Mouse (Mus musculus) left cerebral cortex, postnatal 14 days (tissue): ENCODE results near the gene Ece1. TPM values are rescaled to one million over a fixed set of nuclear protein-coding genes. Genes with fewer than 3 reads are reported as not detected.
"Not testable (repeated sequence)": the region's sequence is repeated elsewhere in the genome, so short reads cannot be mapped to it uniquely, and the experiment has no call there.

Source experiments
- DNase-seq, 2 experiments: peaks; one replicate each; pipeline ENCODE4 v3.0.0; 2021 to 2022; ENCODE audit warnings: low spot score in 2 of 2, mixed read lengths in 1 of 2
- intact Hi-C: fragments of 180-260 bp; cut with DNase I; formaldehyde crosslinking; loops from one replicate; pipeline ENCODE4 v1.15.1; 2025
- long read RNA-seq, 2 experiments: library from polyadenylated mRNA; stranded (forward); transcript quantifications; one replicate each; pipeline ENCODE4 v2.0.0; 2021
- total RNA-seq, 2 experiments: library from RNA; stranded (reverse); gene quantifications; 2 replicates each; pipeline ENCODE4 v1.2.3; 2021

The Ece1 gene
- 10 to 100 TPM; 80.9 to 84.3 TPM for total RNA-seq
- long read RNA-seq, experiment 1, full-length matches to known transcripts, result 4 of 56 reads
- long read RNA-seq, experiment 1, partial matches to known transcripts, result 26 of 56 reads
- long read RNA-seq, experiment 1, other reads (novel, unspliced or antisense), result 26 of 56 reads
- long read RNA-seq, experiment 2, partial matches to known transcripts, result 24 of 56 reads
- long read RNA-seq, experiment 2, other reads (novel, unspliced or antisense), result 32 of 56 reads

DNA sequence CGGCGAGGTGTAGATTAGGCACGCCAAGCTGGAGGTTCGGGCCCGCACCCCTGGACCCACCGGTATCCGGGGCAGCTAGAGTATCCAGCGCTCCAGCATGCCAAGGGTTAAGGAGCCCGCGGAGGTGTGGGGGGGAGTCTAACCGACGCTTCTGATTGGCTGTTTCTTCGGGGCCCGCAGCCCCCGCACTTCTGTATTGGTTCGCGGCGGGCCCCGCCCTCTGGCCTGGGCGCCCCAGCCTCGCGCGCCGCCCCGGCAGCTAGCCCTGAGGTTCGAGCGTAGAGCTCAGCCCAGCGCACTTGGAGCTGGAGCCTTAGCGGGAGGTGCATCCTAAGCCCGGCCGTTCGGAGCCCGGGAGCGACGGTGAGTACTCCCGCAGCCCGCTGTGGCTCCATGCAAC, at the start of gene Ece1:
TSS of gene Ece1 (plus strand) at position 219 of the 400 bp plus-strand sequence.
- DNase-seq, result peak; percentile 94
- intact Hi-C loops, result loop anchor here (5.0 kb wide), 1 partner anchor 80 kb away; no protein-coding TSS in a partner anchor

DNA sequence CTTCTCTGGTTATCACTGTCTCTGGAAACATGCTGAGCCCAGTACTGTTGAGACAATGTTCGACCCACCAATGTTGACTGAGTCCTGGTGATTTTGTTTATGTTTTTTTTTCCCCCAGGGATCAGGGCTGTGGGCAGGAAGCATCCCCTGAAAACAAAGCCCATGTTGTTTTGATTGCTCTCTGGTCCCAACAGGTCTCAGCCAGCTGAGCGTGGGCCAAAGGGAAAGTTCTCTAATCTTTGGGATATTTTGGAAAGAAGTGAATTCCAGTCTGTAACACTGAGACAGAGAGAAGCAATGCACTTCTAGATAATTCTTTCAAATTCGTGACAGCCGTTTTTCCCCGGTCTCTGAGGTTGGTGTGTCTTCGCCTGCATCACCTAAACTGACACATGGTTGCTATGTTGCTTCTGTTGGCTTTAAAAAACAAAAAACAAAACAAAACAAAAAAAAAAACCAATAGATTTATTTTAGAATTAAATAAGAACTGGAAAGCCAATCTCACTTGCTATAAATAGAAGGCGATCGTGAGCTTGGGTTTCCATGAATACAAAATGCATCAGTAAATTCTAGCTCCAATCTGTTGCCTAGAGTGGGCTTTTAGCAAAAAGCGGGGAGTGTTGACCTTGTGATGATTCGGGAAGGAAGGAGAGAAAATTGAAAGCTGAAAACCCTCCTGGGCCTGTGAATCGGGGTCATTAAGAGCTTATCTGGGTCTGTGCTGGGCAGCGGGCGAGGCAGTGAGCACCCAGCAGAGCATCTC, 48.9 kb upstream of the Ece1 start:
- DNase-seq, result peak; percentile 31 to 50
- intact Hi-C loops, result no loop called here

DNA sequence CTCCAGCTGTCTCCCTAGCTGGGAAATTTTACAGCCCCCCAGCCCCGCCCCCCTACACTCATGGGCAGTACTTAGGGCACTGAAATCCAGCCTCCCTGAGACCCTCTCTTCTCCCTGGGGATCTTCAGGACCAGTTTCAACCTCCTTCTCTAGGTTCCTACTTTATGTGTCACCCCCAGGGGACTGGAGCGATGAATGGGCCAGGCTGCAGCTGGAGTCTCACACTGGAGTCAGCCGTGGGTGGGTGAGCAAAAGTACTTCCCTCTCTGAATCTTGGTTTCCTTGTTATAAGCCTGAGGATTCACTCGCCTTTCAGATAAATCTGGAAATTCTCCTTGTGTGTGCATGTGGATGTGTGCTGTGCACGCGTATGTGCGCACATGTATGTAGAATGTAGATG, 47.9 kb upstream of the Ece1 start:
- intact Hi-C loops, result no loop called here
- DNase-seq, result peak in 1 of 2 experiments; percentile 45

- no peak for DNase-seq
- intact Hi-C loops, result no loop called here
These were observed 46.6 kb upstream of the Ece1 start for GRCm38 (mm10) chr4:137815473-137815872.

GRCm38 (mm10) chr4:137816216-137816615, 45.8 kb upstream of the Ece1 start:
- intact Hi-C loops, result no loop called here
- DNase-seq, result no peak

DNA sequence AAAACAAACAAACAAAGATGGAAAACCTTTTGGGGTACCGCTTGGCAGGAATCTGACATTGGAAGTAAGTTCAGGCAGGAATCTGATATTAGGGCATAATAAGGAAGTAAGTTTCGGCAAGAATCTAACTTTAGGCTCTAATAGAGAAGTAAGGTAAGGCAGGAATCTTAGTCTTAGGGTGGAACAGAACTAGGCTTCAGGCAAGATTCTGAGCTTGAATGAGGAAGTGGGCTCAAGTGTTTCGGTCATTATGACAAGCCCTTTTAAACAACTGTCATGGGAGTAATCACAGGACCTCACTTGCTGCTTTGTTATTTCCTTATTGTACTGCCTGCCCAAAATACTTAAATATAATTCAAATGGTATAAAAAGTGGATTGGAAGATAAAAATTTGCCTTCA, 43.7 kb upstream of the Ece1 start:
- DNase-seq, result no peak
- intact Hi-C loops, result no loop called here

DNA sequence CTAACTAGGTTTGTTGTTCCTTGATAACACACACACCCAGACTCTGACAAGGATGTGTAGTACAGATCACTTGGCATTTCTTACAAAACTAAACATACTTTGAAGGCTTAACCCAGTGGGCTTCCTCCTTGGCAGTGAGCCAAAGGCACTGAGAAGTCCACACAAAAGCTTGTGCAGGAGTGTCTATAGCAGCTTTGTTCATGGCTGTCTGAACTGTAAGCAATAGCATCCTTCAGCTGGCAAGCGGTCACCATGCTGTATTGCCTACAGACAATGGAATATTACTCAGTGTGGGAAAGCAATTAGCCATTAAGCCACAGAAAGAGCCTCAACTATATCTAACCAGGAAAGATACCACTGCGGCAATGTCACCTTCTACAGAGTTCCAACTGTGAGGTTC, 42.5 kb upstream of the Ece1 start:
- no peak for DNase-seq
- intact Hi-C loops, result no loop called here

DNA sequence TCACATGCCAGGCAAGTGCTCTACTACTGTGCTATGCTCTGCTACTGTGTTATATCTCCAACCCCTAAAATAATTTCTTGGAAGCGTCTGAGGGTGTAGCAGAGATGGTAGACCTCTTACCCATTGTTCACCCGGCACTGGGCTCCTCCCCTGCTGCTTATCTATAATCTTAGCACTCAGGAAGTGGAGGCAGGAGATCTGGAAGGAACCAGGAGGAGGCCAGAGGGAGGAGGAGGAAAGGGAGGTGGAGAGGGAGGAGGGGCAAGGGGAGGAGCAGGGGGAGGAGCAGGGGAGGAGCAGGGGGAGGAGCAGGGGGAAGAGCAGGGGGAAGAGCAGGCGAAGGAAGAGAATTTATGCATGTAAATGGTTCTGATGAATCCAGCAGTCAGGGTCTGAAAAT, 41.3 kb upstream of the Ece1 start:
- DNase-seq, result no peak
- intact Hi-C loops, result no loop called here

DNA sequence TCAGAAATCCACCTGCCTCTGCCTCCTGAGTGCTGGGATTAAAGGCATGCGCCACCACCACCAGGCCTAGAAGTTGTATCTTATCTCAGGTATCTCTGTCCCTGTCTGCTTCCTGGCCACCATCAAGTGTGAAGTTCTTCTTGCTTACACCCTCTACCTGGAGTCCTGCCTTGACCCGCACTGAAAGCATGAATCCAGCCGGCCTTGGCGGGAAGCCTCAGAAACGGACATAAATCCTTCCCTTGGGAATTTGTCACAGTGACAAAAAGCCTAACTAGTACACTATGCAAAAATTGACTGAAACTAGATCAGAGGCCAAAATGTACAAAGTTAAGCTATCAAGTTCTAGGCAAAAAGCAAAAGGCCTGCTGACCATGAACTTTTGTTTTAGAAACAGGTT, 39.5 kb upstream of the Ece1 start:
- DNase-seq, result no peak
- intact Hi-C loops, result no loop called here

DNA sequence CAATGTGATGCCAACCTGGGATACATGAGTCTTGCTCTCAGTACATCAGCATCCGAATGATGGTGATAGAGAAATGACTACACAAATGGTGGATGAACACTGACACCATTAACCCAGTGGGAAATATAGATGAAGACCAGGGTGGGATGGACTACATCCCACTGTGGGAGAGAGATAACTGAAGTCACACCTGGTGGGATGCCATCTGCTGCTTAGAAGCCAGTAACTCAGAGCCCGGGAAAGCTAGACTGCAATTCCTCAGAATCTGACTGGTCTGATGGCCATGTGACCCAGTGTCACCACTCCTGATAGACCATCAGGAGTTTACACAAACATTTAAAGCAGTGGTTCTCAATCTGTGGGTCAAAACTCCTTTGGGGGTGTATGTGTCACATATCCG, 38.5 kb upstream of the Ece1 start:
- no peak for DNase-seq
- intact Hi-C loops, result no loop called here

DNA sequence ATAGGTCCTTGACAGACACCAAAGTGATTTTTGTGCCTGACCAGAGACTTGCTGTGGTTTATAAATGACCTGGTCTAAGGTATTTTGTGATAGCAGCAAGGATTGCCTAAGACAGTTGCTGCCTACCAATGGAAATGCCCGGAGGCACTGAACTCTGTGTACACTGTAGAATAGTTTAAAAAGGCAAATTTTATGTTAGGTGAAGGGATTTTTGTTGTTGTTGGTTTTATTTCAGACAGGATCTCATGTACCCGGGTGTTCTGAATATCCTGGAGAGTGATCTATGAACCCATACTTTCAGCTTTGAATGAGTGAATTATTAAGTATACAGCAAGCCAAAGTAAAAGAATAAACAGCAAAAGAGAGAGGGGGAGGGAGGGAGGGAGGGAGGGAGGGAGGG, 37.2 kb upstream of the Ece1 start:
- intact Hi-C loops, result no loop called here
- no peak for DNase-seq

- intact Hi-C loops, result no loop called here
- no peak for DNase-seq
These were observed 31.7 kb upstream of the Ece1 start for GRCm38 (mm10) chr4:137830380-137830779.

GRCm38 (mm10) chr4:137831598-137831997, 30.4 kb upstream of the Ece1 start:
- DNase-seq, result no peak
- intact Hi-C loops, result no loop called here

- intact Hi-C loops, result loop anchor here (5.0 kb wide), 2 partner anchors 103 to 158 kb away; no protein-coding TSS in a partner anchor
- peak; percentile 88 to 93 for DNase-seq
These were observed 26.3 kb upstream of the Ece1 start for GRCm38 (mm10) chr4:137835624-137836337.

DNA sequence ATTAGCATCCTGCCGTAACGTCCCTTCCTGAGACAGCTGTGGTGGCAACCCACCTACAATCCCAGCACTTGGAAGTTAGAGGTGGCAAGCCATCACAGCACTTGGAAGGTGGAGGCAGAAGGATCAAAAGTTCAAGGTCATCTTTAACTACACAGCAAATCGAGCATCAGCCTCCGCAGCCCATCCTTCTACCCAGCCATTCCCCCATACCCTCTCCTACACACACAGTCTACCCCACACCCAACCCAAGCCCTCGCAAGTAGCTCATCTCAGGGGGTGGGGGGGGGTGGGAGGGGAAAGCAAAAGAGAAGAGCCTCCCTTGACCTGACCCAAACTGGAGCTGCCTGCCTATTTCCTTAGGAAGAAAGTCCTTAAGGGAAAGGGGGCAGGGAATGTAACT, 25.3 kb upstream of the Ece1 start:
- intact Hi-C loops, result loop anchor here (5.0 kb wide), 2 partner anchors 104 to 159 kb away; no protein-coding TSS in a partner anchor
- DNase-seq, result no peak

DNA sequence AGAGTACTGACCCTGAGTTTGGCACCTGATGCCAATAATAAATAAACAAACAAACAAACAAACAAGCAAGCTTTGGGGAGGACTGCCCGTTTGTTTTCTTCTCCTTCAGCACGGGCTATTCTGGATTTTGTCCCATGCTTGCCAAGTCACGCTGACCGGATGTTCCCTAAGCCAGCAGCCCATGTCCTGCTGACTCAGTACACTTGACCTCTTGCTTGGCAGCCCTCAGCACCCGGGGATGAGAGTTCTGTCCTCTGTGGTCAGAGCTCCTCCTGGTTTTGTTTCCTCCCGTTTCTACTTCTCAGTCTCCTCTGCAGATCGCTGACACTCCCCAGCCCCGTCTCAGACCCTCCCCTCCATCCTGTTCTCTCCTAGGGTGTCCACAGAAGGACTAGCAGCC, 24.2 kb upstream of the Ece1 start:
- DNase-seq, result no peak
- intact Hi-C loops, result loop anchor here (5.0 kb wide), 2 partner anchors 105 to 160 kb away; no protein-coding TSS in a partner anchor

GRCm38 (mm10) chr4:137838791-137839190, 23.2 kb upstream of the Ece1 start:
- no peak for DNase-seq
- intact Hi-C loops, result loop anchor here (5.0 kb wide), 2 partner anchors 106 to 161 kb away; no protein-coding TSS in a partner anchor

GRCm38 (mm10) chr4:137839452-137839851, 22.6 kb upstream of the Ece1 start:
- intact Hi-C loops, result loop anchor here (5.0 kb wide), 2 partner anchors 107 to 162 kb away; no protein-coding TSS in a partner anchor
- no peak for DNase-seq

DNA sequence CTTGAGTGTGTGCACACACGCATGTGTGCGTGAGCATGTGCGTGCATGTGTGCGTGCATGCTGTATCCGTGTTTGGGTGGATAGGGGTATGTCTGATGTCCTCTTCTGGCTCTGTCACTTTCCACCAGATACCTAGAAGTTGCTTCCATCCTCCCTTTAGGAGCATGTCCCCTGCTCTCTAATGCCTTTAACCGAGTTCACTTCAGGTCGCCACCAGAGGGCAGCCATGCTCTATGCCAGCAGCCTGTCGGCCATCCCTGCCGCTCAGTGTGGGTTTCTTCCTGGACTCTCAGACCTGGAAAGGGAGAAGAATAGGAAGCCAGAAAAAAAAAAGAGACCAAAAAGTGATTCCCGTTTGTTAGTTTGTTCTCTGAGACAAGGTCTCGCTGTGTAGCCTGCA, 17.4 kb upstream of the Ece1 start:
- intact Hi-C loops, result no loop called here
- peak; percentile 64 to 81 for DNase-seq

DNA sequence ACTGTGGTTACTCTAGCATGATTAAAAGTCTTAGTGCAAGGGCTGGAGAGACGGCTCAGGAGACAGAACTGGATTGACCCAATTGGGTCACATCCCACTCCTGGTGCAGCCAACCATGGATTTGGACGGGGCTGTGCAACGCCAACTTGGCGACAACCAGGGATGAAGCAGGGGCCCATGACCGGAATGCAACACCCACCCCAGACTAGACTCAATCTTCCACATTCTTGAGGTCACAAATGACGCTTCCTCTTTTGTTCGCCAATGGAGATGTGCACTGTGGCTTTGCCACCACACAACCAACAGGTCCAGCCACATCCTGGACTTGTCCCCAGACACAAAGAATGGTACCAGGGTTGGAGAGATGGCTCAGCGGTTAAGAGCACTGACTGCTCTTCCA, 14.4 kb upstream of the Ece1 start:
- DNase-seq, result not testable (repeated sequence)
- intact Hi-C loops, result loop anchor here (2.0 kb wide), 1 partner anchor 105 kb away; no protein-coding TSS in a partner anchor
